Mouse (Mus musculus) layer of hippocampus, adult 9-10 months (tissue): ENCODE measurements around the gene Acan.

Source experiments
- DNase-seq: peaks from one replicate; pipeline ENCODE4 v3.0.0; 2022; ENCODE audit warnings: low spot score

The Acan gene

DNA sequence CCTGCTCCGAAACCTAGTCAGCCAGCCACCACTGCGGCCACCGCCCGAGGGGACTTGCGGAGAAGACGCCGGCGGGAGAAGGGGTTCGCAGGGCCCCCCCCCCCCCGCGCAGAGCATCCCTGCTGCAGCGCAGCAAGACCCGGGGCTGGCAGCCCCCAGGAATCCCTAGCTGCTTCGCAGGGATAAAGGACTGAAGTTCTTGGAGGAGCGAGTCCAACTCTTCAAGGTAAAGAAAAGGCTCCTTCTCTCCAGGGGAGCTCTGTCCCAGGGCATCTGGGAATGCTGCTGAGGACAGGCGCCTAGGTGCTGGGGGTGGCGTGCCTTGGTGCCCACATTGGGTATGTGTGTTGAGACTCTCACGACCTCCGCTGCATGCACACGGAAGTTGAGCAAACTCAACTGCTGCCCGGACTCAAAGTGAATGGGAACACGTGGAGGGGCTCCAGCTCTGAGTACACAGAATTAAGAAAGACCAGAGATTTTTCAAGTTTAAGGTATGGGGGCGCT is at the start of gene Acan:
Gene Acan (plus strand): TSS at position 101 of the 507 bp plus-strand sequence.
- no peak for DNase-seq

DNA sequence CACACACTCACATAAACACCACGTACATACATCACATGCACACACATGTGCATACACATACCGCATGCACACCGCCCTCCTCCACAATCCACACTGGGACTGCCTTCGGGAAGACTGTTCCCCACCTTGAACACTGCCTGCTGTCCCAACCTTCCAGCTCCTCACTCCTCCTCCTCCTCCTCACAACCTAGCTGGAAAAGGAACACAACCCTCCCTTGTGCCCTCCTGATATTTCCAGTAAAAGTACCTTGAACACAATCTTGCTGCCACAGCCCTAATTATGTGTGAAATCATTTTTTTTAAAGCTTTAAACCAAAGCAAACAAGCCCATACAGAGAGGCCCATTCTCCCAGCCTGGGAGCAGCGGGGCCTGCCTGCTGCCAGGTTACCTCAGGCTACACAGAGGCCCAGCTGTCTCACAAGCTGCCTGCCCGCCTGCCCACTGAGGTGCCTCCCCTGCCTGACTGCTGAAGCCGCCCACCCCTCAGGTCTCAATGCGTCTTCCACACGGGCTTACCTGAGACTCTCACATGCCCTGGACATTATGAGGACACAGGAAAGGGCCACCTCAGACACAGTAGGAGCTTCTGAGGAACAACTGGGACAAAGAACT is 31.9 kb upstream of the Acan start:
- DNase-seq: no peak

DNA sequence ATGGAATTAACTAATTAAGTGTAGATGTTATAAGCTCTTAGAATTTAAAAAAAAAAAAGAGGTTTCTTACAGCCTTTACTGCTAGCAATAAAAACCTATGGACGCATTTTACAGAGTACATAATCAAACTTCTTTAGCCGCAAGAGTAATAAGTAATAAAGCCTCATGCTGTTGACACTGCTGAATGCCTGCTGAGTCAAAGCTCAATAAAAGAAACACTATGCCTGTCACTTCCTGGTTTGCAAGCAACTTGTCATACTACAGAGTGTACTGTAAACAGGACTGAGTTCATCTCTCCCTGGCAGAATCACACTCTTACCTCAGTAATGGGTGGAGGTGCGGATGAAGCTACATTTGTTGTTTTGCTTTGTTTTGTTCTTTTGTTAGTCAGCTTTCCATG is 24.1 kb upstream of the Acan start:
- no peak for DNase-seq

DNA sequence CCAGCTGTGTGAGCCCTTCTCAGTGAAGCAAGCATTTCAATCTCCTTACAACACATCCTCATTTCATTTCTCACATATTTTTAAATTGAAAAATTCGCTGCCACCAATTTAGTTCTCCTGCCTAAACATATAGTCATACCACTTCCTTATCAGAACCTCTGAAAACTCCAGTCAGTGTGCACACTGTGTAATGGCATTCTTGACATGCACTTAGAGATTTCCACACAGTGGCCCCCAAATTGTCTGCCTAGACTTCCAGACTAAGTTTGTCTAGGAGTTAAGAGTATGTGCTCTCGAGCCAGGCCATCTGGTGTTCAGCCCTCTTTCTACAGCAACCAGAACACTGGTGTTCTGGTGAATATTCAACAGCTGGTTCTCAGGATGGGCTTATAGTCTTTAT is 19.5 kb upstream of the Acan start:
- no peak for DNase-seq

DNA sequence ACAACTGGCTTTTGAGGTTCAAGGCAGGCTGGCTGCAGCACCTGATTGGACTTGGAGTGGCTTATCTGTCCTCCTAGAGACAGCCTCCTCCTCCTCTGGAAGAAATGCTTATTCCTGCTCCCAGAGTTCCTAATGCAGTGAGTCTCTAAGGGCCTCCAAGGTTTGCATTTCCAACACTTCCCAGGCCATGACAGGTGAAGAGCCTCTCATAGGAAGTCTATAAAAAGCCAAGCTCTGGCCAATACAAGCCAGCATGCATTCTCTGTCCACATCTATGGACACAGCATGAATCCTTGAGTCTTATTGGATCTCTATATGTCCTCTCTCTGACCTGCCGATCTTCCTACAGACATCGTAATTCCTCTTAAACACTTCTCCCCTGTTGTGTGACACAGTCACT is 18.8 kb upstream of the Acan start:
- no peak for DNase-seq

DNA sequence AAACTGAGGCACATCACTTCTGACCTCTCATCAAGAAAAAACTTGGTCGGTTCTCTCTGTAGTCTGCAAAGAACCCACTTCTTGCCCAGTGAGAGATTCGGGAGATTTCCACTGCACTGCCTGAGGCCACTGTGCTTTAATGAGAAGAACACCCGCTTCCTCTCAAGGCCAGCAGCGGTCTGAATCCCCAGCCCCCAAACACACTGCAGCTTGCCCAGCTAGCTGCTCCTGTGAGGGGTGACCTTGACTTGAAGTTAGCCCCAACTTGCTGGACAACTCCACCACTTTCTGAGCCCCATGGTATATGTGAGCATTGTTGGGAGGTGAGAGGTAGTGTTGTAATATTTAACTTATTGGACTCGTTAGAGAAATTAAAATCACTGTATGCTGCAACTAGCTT is 1.2 kb upstream of the Acan start:
- DNase-seq: no peak

DNA sequence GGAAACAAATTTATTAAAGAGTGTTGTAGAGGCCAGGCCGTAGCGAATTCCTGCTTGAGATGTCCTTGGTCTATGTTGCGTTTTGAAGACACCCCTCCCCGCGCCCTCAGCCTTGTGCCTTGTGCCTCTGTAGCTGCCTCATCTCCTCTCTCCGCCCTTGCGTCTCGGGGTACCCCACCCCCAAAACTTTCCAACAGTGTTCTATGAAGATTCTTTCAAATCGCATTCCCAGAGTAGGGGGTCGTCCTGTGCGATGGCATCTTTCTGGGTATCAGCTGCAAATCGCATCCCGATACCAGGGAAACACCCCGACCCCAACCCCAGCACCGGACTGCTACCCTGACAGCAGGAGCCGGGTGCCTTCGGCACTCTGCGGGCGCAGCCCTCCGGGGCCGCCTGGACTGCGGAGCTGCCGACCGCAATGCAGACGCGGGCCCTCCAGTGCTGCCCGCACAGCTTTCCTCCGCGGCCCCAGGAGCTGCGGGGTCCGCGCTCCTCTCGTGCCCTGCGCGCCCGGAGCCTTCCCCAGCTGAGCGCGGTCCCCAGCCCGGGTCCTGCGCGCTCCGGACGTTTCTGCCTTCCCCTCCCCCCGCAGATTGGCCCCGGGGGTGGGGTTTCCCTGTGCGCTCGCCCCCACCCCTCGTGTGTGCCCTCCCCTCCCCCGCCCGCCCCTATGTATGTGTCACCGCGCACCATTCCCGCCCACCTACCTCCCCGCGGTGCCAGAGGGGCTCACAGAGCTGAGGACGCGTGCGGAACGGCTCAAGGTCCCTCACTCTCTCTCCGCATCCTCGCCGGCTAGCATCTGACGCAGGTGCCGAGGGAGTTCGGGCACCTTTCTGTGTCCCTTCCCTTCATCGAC is 531 bp upstream of the Acan start:
- no peak for DNase-seq

DNA sequence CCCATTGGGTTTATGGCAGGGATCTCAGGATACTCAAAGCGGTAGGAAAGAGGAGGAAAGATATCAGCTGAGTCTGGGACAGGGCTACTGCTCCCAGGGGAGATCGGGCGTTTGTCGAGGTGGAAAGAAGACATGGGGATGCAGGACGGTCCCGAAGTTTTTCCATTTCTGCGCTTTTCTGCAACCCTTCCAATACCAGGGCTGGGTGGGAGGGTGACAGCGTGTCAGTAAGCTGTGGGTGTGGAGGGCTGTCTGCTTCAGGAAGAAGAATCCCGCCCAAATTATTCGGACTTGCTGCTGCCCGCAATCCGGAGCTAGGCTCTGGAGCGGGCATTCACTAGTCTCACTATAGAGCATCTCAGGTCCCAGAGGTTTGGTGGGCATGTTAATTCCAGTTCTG is 828 bp downstream of the Acan start:
- no peak for DNase-seq

DNA sequence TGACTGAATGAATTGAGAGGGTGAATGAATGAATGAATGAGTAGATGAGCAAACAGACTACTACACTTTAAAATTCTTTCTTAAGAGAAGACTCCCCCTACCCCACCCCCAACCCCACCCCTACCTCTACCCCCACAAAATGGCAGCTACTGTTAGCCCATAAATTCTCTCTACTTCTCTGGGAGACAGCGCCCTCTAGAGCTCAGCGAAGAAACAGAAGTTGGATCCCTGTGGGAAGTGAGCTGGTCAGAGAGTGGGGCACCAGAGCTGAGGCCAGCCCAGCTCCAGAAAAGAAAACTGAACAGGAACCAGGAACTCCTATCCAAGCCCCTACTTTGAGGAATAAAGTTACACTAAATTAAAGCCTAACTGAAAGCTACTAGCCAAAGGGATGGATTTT is 5.3 kb downstream of the Acan start:
- no peak for DNase-seq

DNA sequence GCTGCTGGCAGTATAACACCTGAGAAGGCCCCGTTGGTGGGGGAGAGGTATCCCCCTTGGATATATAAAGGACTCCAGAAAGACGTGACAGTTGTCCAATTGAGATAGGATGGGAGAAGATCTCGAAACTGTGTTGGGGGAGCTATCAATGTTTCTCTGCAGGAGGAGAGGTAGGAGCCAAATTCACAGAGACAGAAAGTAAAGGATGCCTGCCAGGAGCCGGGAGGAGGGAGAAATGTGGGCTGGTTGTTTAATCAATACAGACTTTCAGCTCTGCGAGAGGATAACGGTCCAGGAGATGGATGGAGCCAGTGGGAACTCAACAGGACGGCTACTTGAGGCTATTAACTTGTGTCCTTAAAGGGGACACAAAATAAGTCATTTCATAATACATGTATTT is 14.2 kb downstream of the Acan start:
- DNase-seq: no peak

DNA sequence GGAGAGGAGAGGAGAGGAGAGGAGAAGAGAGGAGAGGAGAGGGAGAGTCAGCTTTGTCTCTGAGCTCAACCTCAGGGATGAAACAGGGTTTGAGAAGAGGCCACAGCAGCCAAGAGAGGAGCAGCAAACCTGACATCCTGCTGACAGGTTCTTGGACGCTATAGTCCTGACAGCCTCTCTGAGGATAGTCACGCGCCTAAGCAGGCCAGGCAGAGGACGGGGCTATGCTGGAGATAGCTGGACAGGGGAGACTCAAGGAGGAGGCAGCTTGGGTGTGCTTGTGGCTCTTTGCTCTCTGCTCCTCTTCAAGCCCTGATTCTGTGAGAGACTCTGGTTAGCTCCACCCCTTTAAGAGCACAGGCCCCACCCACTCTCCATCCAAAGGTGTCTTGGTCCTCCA is 14.9 kb downstream of the Acan start:
- DNase-seq: no peak

DNA sequence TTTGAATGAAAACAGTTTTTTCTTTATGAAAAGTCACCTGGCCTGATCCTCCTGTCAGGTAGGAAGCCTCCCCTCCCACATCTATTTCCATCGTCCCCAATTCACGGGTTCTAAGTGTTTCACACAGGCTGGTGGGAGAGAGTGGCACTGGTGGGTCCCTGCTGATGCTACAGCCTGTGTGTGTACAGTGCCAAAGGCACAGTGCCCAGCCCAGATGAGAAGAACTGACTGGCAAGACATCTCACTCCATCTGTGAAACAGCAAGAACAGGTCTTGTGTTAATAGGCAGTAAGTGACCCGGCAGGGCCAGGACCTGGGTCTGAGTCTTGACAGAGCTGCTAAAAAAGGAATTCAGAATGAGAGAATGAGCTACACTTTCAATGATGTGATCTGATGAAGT is 25.9 kb downstream of the Acan start:
- no peak for DNase-seq

DNA sequence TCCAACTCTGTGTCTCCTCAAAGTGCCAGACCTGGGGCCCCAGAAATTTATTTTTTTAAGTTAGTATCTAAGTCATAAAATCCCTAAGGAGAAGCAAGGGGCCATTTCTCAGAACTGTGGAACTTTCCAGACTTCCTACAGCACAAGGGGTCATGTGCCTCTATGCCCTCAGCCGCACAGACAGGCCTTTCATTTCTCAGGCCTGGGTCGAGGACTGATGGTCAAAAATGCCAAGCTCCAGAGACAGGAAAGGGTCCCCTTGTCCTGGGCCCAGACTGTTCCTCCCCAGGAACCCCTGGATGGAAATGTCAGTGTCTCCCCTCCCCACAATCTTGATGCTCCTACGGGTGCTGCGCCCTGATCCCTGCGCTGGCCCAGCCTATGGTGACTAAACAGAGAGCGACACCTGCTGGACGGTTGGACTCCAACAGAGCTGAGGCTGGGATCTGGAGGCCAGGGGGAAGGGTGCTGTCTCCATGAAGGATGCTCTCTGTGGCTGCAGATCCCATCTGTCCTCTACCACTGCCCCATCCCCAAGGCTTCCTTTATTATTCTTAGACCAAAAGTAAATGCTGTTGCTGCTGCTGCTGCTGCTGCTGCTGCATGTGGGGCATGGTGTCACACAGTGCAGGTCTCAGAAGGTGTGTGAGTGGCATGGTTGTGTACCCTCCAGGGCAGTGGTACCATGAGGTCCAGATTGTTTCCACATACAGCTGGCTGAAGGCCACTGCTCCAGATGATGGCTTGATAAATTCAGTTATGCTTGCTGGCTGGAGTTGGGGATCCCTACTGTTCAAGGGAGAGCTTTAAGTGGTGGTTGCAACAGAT is 27.5 kb downstream of the Acan start:
- peak; percentile 37 for DNase-seq

DNA sequence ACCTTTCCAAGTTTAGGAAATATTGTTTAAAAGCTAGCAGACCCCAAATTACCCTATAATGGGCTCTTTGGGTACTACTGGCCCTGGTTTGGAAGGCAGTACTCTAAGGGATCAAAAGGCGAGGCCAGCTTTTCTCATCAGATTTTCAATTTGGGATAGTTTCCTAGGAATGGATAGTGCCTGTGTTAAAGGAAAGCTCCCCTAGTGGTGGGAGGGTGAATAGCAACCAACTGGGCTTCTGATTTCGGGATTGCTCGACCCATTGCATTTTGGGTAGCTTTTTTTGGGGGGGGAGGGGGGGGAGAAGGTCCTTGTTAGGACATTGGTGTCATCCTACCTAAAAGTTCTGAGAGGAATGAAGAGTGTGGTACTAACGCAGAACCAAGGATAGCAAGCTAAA is 35.8 kb downstream of the Acan start:
- no peak for DNase-seq

DNA sequence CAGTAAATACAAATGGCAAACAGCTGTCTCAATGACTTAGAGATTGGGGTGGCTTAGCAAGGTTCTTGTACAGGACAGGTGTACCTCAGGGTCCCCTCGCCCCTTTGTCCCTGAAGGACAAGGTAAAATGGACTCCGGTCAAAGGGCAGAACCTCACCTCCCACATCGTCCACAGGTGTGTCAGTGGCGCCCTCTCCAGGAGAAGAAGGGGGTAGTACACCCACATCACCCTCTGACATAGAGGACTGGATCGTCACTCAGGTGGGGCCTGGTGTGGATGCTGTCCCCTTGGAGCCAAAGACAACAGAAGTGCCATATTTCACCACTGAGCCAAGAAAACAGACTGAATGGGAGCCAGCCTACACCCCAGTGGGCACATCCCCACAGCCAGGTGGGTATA is 43.2 kb downstream of the Acan start:
- DNase-seq: no peak

DNA sequence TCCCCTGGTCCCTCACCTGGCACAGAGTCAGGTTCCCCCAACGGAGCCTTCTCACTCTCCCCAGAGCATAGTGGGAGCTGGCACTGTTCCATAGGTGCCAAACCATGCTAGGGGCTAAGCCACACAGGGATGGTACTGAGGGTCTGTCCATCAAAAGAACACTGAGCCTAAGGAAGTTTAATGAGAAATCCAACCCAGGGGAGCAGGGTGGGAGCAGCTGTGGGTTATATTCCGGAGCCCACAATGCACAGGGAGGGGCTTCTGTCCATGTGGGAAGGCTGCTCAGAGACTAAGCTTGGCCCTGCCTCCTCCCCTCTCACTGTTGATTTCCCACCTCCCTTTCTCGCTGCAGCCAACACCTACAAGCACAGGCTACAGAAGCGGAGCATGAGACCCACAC is 60.6 kb downstream of the Acan start:
- DNase-seq: no peak

DNA sequence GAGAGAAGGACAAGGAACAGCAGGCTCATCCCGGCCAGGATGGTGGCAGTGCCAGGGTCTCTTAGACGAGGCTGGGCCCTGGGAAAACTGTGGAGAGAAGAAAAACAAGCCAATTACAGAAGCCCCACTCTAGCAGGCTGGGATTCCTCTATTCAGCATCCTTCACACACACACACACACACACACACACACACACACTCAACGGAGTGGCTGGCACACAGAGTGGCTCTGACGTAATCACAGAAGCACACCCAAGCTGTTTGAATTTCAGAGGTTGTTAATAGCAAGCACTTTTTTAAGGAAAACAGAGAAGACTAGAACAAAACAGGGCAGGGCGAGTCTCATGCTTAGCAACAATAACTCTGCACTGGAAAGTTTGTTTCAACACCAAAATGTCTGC is 70.2 kb downstream of the Acan start:
- peak; percentile 38 for DNase-seq

DNA sequence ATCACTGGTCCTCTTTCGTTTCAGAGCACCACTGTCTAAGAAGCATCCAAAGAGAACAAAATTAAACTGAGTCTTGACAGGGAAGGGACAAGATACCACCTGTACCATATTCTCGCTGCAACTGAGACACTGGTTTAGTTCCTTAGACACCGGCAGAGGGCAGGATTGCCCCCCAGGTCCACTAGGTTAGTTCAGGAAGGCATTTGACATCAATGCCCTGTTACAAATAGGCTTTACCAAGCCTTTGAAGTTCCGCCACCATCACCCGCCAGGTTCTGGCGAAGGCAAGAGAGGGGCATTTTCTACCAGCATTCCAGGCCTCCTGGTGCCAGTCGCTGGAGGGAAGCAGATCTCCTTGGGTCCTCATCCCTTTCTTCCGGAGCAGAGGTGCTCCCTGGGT is 76.6 kb downstream of the Acan start:
- DNase-seq: no peak

DNA sequence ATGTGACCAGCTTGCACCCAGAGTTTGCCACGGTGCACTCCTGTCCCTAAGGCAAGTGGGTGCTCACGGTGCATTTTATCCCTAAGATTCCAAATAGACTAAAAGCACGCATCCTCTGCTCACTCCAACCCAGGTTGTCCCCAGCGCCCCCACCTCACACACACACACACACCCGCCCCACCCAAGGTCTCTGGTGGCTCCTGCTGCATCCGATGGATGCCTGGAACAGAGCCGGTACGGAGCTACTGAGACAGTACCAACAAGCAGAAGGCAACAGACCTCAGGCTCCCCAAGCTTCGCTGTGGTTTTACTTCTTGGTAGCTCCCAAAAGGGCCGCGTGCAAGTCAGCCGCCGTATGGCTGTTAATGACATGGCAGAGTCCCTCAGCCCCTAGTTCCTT is 77.1 kb downstream of the Acan start:
- no peak for DNase-seq

DNA sequence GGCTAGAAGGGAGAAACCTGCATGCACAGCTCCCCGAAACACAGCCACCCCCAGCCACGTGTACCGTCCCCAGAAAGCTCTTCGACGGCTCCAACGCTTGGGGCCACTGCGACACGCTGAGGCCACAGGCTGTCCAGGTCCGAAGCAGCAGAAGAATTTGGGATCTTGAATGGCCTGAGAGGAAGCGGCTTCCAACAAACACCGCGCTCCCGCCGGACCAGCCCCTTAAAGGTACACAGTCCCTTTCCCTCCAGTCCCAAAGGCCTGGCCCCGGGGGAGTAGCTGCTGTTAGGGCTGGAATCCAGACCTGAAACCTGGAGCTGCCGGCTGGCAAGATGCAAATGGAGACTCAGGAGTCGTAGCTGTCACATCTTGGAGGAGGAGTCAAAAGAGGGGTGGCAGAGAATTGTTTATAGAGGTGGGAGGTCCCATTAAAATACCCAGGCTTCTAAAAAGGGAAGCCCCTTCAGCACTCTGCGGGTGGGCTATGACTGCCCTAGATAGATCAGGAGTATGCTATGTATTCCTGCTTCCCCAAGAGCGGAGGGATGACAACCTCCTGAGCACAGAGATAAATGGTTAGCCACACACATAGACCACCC is 77.7 kb downstream of the Acan start, which contains the start of gene Hapln3:
Gene Hapln3 (minus strand): TSS at position 176 of the 602 bp plus-strand sequence.
- DNase-seq: no peak

DNA sequence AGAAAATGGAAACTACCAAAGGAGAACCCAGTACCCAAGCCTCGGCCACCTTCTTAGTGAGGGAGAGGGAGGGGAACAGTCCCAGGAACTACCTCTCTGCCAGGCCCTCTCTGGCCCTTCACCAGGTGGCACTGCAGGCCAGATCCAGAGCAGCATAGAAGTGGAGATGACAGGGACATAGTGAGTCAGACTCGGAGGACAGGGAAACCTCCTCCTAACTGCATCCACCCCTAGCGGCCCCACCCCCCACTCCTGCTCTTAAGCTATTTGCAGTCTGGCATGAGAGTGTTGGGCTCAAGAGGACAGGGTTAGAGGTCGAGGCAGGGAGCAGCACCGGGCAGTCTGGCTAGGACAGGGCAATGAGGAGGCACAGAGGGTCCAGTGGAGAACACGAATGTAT is 80.1 kb downstream of the Acan start:
- no peak for DNase-seq

DNA sequence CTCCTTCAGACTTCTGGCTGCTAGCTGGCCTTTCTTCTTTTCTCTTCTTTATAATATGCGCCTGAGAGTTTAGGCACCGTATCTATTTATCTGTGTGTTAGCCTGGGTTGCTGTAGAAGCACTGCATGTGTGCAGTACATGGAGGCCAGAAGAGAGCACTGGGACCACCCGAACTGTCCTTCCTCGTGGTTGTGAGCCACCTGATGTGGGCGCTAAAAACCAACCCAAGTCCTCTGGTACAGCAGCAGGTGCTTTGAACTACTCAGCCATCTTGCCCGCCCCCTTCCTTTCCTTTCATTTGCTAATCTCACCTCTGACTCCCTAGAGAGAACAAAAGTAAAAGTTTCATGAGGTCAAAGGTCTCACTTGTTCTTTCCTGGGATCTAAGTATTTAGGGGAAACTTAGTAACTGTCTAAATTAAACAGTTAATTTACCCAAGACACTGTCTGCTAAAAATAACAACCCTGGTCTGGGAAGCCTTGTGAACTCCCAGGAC is 86.1 kb downstream of the Acan start:
- DNase-seq: no peak
